Comparison of ENCODE assay signal across 14 mouse cellular contexts in genomic region chr11:55099019-55099771, GRCm38 (mm10). TPM values are rescaled to one million over a fixed set of nuclear protein-coding genes. Genes with fewer than 3 reads are reported as not detected.
DNase-seq lines count a peak whose midpoint lies in the region; ATAC-seq and TF ChIP-seq lines count a peak whose summit lies in the region.
"Had no signal": no experiment of that assay in that cellular context is flagged by ENCODE, and none has a peak within 500 bp of the region (broad histone marks: within the 10 kb centered on the region; RNA-seq: fewer than 3 reads in every experiment).

No protein-coding gene starts in this region.

- peak; percentile 45 for DNase-seq in cerebellum, adult 11-12 months
- no peak for DNase-seq in cerebellum, postnatal 4 days (ENCODE audit: low spot score in 2 of 2)
- no peak for DNase-seq in midbrain, postnatal 0 days (ENCODE audit: low spot score)
- DNase-seq in layer of hippocampus, adult 11-12 months (ENCODE audit: low spot score) = no peak
- DNase-seq: adrenal gland, postnatal 10 days; cerebellum, postnatal 10 days; gastrocnemius, postnatal 14 days; thymus, postnatal 14 days had no signal

- TF ChIP-seq CTCF in midbrain, postnatal 0 days (IDR thresholded peaks at IDR 0.05) = no peak

- 0 out of 2 replicates have a peak overlapping the region, but pooled peaks have one; percentile 71 for H3K4me2 ChIP-seq in hindbrain, embryonic 13.5 days
- H3K4me2 ChIP-seq in hindbrain, embryonic 12.5 days (replicated peaks) = no peak overlapping the region
- peak overlapping the region; percentile 67 for H3K4me2 ChIP-seq in midbrain, postnatal 0 days (ENCODE audit: low read depth, low read length, poor library complexity, severe bottlenecking)

- no peaks in the 10 kb centered on the region for H3K27me3 ChIP-seq in hindbrain, embryonic 13.5 days
- H3K27me3 ChIP-seq in hindbrain, embryonic 12.5 days = no peaks in the 10 kb centered on the region
- H3K27me3 ChIP-seq in megakaryocyte, embryonic 14.5 days (replicated peaks) = peaks cover 61% of the 10 kb centered on the region
- H3K27me3 ChIP-seq in midbrain, postnatal 0 days (ENCODE audit: insufficient read depth, low read length) = no peaks in the 10 kb centered on the region

- no peak for ATAC-seq in hindbrain, embryonic 13.5 days (ENCODE audit: low FRiP score)
- no peak for ATAC-seq in hindbrain, embryonic 12.5 days (ENCODE audit: low FRiP score)
- ATAC-seq in megakaryocyte, adult 5-6 weeks (ENCODE audit: poor library complexity, severe bottlenecking) = no peak
- no peak for ATAC-seq in midbrain, postnatal 0 days (ENCODE audit: low FRiP score)

- 94% methylated on average over 8 of the region's 8 CpGs for WGBS in hindbrain, embryonic 13.5 days
- 88% methylated on average over 8 of the region's 8 CpGs for WGBS in hindbrain, embryonic 12.5 days
- 92% methylated on average over 8 of the region's 8 CpGs for WGBS in midbrain, postnatal 0 days

- peaks cover 2% of the 10 kb centered on the region; the same call in 1 of the 2 replicates for H3K36me3 ChIP-seq in hindbrain, embryonic 13.5 days
- H3K36me3 ChIP-seq in hindbrain, embryonic 12.5 days = no peaks in the 10 kb centered on the region
- H3K36me3 ChIP-seq in megakaryocyte, embryonic 14.5 days (replicated peaks; ENCODE audit: low read length) = no peaks in the 10 kb centered on the region
- peaks cover 6% of the 10 kb centered on the region; the same call in 1 of the 2 replicates for H3K36me3 ChIP-seq in midbrain, postnatal 0 days (ENCODE audit: insufficient read depth, low read length)

- peaks cover 25% of the 10 kb centered on the region for H3K4me1 ChIP-seq in hindbrain, embryonic 13.5 days (replicated peaks)
- peaks cover 12% of the 10 kb centered on the region for H3K4me1 ChIP-seq in hindbrain, embryonic 12.5 days
- H3K4me1 ChIP-seq in megakaryocyte, embryonic 14.5 days = peaks cover 15% of the 10 kb centered on the region
- peaks cover 4% of the 10 kb centered on the region; the same call in 1 of the 2 replicates for H3K4me1 ChIP-seq in midbrain, postnatal 0 days (ENCODE audit: insufficient read depth, low read length)

- H3K4me3 ChIP-seq in hindbrain, embryonic 13.5 days = no peak overlapping the region
- H3K4me3 ChIP-seq in hindbrain, embryonic 12.5 days = no peak overlapping the region
- H3K4me3 ChIP-seq in megakaryocyte, embryonic 14.5 days (replicated peaks) = peak overlapping the region; percentile 31
- peak overlapping the region; percentile 61; the same call in 1 of the 2 replicates for H3K4me3 ChIP-seq in midbrain, postnatal 0 days (ENCODE audit: low read depth, low read length)

- H3K27ac ChIP-seq in hindbrain, embryonic 13.5 days = no peak overlapping the region
- H3K27ac ChIP-seq in hindbrain, embryonic 12.5 days = no peak overlapping the region
- no peak overlapping the region for H3K27ac ChIP-seq in midbrain, postnatal 0 days (ENCODE audit: low read depth, low read length)
- H3K27ac ChIP-seq: liver, embryonic 14.5 days had no signal

- no peaks in the 10 kb centered on the region for H3K9me3 ChIP-seq in hindbrain, embryonic 13.5 days
- no peaks in the 10 kb centered on the region for H3K9me3 ChIP-seq in hindbrain, embryonic 12.5 days (replicated peaks)
- no peaks in the 10 kb centered on the region for H3K9me3 ChIP-seq in megakaryocyte, embryonic 14.5 days
- no peaks in the 10 kb centered on the region for H3K9me3 ChIP-seq in midbrain, postnatal 0 days (ENCODE audit: low read length)

- no peak overlapping the region for H3K9ac ChIP-seq in hindbrain, embryonic 13.5 days
- H3K9ac ChIP-seq in hindbrain, embryonic 12.5 days = no peak overlapping the region
- no peak overlapping the region for H3K9ac ChIP-seq in midbrain, postnatal 0 days (replicated peaks; ENCODE audit: low read length, poor library complexity, severe bottlenecking)
- H3K9ac ChIP-seq: liver, embryonic 14.5 days had no signal

RNA-seq across cellular contexts. Expression of gene Gm2a, which starts 1.3 kb away (rescaled TPM):
- 19.2 and 20.3 TPM in 2 replicates for polyA plus RNA-seq in hindbrain, embryonic 13.5 days (2015; fragmentation: Nextera tagmentation; extraction: Ambion mirVana)
- 15.4 and 15.5 TPM in 2 replicates for polyA plus RNA-seq in hindbrain, embryonic 12.5 days (2016; fragmentation: Nextera tagmentation; extraction: Ambion mirVana)
- polyA plus RNA-seq in megakaryocyte, embryonic 14.5 days (2012; ENCODE audit: insufficient read depth, low replicate concordance) = 3.3 and 7.5 TPM in 2 replicates
- total RNA-seq in megakaryocyte, adult 5-6 weeks (2015) = 242 and 244 TPM in 2 replicates
- total RNA-seq in megakaryocyte, adult 5-6 weeks (2017) = 179 and 191 TPM in 2 replicates
- total RNA-seq in midbrain, postnatal 0 days (2014; rRNA removed) = 31.5 and 46.4 TPM in 2 replicates
- polyA plus RNA-seq in midbrain, postnatal 0 days (2015; fragmentation: Nextera tagmentation; extraction: Ambion mirVana) = 50.0 and 55.7 TPM in 2 replicates

RNA-seq across cellular contexts. Expression of gene Ccdc69, which starts 21.3 kb away (rescaled TPM):
- polyA plus RNA-seq in hindbrain, embryonic 13.5 days (2015; fragmentation: Nextera tagmentation; extraction: Ambion mirVana) = 0.22 and 0.31 TPM in 2 replicates
- polyA plus RNA-seq in hindbrain, embryonic 12.5 days (2016; fragmentation: Nextera tagmentation; extraction: Ambion mirVana) = 0.49 and 0.60 TPM in 2 replicates
- 0.73 TPM in 1 of 2 replicates, not detected in the other for polyA plus RNA-seq in megakaryocyte, embryonic 14.5 days (2012; ENCODE audit: insufficient read depth, low replicate concordance)
- 35.5 and 36.2 TPM in 2 replicates for total RNA-seq in megakaryocyte, adult 5-6 weeks (2015)
- 32.6 and 35.6 TPM in 2 replicates for total RNA-seq in megakaryocyte, adult 5-6 weeks (2017)
- 0.33 and 2.2 TPM in 2 replicates for total RNA-seq in midbrain, postnatal 0 days (2014; rRNA removed)
- polyA plus RNA-seq in midbrain, postnatal 0 days (2015; fragmentation: Nextera tagmentation; extraction: Ambion mirVana) = 0.39 and 0.52 TPM in 2 replicates

RNA-seq across cellular contexts. Expression of gene Slc36a3, which starts 52.3 kb away (rescaled TPM):
- not detected in 2 replicates for polyA plus RNA-seq in hindbrain, embryonic 13.5 days (2015; fragmentation: Nextera tagmentation; extraction: Ambion mirVana)
- polyA plus RNA-seq in hindbrain, embryonic 12.5 days (2016; fragmentation: Nextera tagmentation; extraction: Ambion mirVana) = not detected in 2 replicates
- not detected in 2 replicates for polyA plus RNA-seq in megakaryocyte, embryonic 14.5 days (2012; ENCODE audit: insufficient read depth, low replicate concordance)
- total RNA-seq in megakaryocyte, adult 5-6 weeks (2015) = 0.07 and 0.09 TPM in 2 replicates
- total RNA-seq in megakaryocyte, adult 5-6 weeks (2017) = not detected in 2 replicates
- not detected in 2 replicates for total RNA-seq in midbrain, postnatal 0 days (2014; rRNA removed)
- polyA plus RNA-seq in midbrain, postnatal 0 days (2015; fragmentation: Nextera tagmentation; extraction: Ambion mirVana) = not detected in 2 replicates
- total RNA-seq: adrenal gland, postnatal 10 days; gastrocnemius, postnatal 14 days; layer of hippocampus, postnatal 10 days had no signal
- polyA plus RNA-seq: liver, embryonic 14.5 days had no signal

Comparison
In these comparisons a context has a peak if more than half of its experiments do, and no peak if none do; other contexts are left out.
1. H3K4me3 ChIP-seq: peak in megakaryocyte, embryonic 14.5 days (single experiment) and midbrain, postnatal 0 days (single experiment); none in hindbrain, embryonic 13.5 days (single experiment) and hindbrain, embryonic 12.5 days (single experiment).